Mouse (Mus musculus): ENCODE data around the gene Tmprss3.

GRCm38 (mm10) chr17:31210299-31210698 lies 11.5 kb upstream of the Tmprss3 start:
- TF ChIP-seq CTCF (IDR thresholded peaks at IDR 0.05; ENCODE audit: control insufficient read depth, insufficient read depth, insufficient replicate concordance, low read depth, low read length) (no peak), POLR2A (IDR thresholded peaks at IDR 0.05; ENCODE audit: control insufficient read depth, low read depth, low read length) (no peak)

Data from testis, adult 2 months (tissue).